Mouse (Mus musculus) bone marrow macrophage, adult 2 months (primary cell): ENCODE data around the gene Ptpro. TPM values are rescaled to one million over a fixed set of nuclear protein-coding genes. Genes with fewer than 3 reads are reported as not detected.

Experiments used
- H3K27ac ChIP-seq: 2 replicates; pipeline ENCODE4 v1.5.1; 2012; ENCODE audit warnings: low read depth, low read length; ENCODE audit not compliant: insufficient read depth
- H3K4me1 ChIP-seq: 2 replicates; pipeline ENCODE4 v1.6.1; 2012; ENCODE audit warnings: low read length; ENCODE audit not compliant: control insufficient read depth, insufficient read depth
- H3K4me3 ChIP-seq: 2 replicates; pipeline ENCODE4 v1.5.1; 2012; ENCODE audit warnings: mild to moderate bottlenecking, low read length, moderate library complexity; ENCODE audit not compliant: insufficient read depth
- CTCF ChIP-seq: IDR thresholded peaks from 2 replicates; pipeline ENCODE4 v1.5.1; 2012; ENCODE audit warnings: low read depth, mild to moderate bottlenecking, low read length, moderate library complexity
- POLR2A ChIP-seq: IDR thresholded peaks from 2 replicates; pipeline ENCODE4 v1.6.1; 2012; ENCODE audit warnings: mild to moderate bottlenecking, low read depth, low read length, borderline replicate concordance
- polyA plus RNA-seq: library from polyadenylated mRNA; stranded (reverse); fragments of >200 nt; gene quantifications from 2 replicates; pipeline ENCODE4 v1.2.4, GENCODE M21; 2012; ENCODE audit not compliant: missing spikeins, insufficient read depth, insufficient read length

The Ptpro gene
- polyA plus RNA-seq, 1 experiment, result 155 TPM

- H3K4me3 ChIP-seq, result no peak overlapping the region
- no peak overlapping the region for H3K27ac ChIP-seq
- no peaks in the 10 kb centered on the region; the same call in 1 of the 2 replicates for H3K4me1 ChIP-seq
- no peak for TF ChIP-seq CTCF
- no peak for TF ChIP-seq POLR2A
These were observed 253.6 kb downstream of the Ptpro start for GRCm38 (mm10) chr6:137505555-137506227.

GRCm38 (mm10) chr6:137506563-137506962 lies 254.4 kb downstream of the Ptpro start:
- Histone ChIP-seq H3K4me3 (no peak overlapping the region), H3K4me1 (no peaks in the 10 kb centered on the region; the same call in 1 of the 2 replicates), H3K27ac (no peak overlapping the region)
- TF ChIP-seq CTCF (no peak), POLR2A (no peak)

- Histone ChIP-seq H3K27ac (no peak overlapping the region), H3K4me1 (no peaks in the 10 kb centered on the region), H3K4me3 (no peak overlapping the region)
- TF ChIP-seq CTCF, result no peak
- no peak for TF ChIP-seq POLR2A
These were observed 256.8 kb downstream of the Ptpro start for GRCm38 (mm10) chr6:137508936-137509335.

GRCm38 (mm10) chr6:137509341-137510045 lies 257.4 kb downstream of the Ptpro start:
- H3K27ac ChIP-seq, result no peak overlapping the region
- TF ChIP-seq POLR2A (no peak), CTCF (no peak)
- no peak overlapping the region for H3K4me3 ChIP-seq
- no peaks in the 10 kb centered on the region for H3K4me1 ChIP-seq

GRCm38 (mm10) chr6:137512753-137513152 lies 260.6 kb downstream of the Ptpro start:
- H3K4me3 ChIP-seq, result no peak overlapping the region
- TF ChIP-seq CTCF, result no peak
- no peak for TF ChIP-seq POLR2A
- no peak overlapping the region for H3K27ac ChIP-seq
- no peaks in the 10 kb centered on the region for H3K4me1 ChIP-seq

Other genes with a start within 250 kb of the Ptpro start
- gene Rerg, start 81.8 kb upstream of the Ptpro start, polyA plus RNA-seq, result not detected in 2 replicates